Mouse (Mus musculus): ENCODE measurements around the gene Pqlc2.

DNA sequence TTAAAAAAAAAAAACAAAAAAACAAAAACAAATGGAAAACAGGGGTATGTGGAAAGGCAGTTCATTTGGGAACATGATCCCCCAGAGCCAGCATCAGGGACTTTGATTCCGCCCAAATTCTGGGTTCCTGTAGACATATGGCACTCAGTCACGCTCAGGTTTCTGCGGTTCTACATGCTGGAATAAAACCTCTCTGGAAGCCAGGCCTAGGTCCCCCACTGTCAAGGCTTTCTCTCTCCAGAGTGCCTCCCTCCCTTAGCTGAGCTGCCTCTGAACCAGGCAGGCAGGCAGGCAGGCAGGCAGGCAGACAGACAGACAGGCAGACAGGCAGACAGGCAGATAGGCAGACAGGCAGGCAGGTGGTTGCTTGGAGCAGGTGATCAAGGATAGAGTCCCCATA lies 40.3 kb downstream of the Pqlc2 start:
- TF ChIP-seq CTCF (IDR thresholded peaks at IDR 0.05) (no peak), EP300 (IDR thresholded peaks at IDR 0.05) (no peak)
